13 mouse cellular contexts compared by ENCODE assay signal in the genomic region with DNA sequence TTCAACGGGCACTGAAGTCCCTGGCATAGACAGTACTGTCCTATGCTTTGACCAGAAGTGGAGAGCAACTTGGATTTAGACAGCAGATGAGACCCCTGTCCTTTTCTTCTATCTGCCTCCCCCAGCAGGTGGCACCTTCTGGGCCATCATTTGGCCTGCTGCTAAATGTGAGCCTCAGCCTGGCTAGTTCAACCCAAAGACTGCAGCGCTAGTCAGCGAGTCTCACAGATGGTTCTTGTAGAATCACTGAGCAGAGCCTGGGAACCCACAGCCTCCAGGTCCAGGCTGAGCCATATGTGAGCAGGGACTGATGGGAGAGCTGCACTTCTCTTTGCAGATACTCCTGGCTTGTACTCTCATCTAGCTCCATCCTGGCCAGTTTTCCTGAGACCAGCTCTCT. TPM values are rescaled to one million over a fixed set of nuclear protein-coding genes. Genes with fewer than 3 reads are reported as not detected.
DNase-seq lines count a peak whose midpoint lies in the region; ATAC-seq and TF ChIP-seq lines count a peak whose summit lies in the region.
"Had no signal": no experiment of that assay in that cellular context is flagged by ENCODE, and none has a peak within 500 bp of the region (broad histone marks: within the 10 kb centered on the region; RNA-seq: fewer than 3 reads in every experiment).

No protein-coding gene starts in this region.

- H3K4me1 ChIP-seq in kidney, postnatal 0 days (replicated peaks; ENCODE audit: insufficient read depth, low read length) = peaks cover 5% of the 10 kb centered on the region; the same call in 1 of the 2 replicates
- peaks cover 19% of the 10 kb centered on the region for H3K4me1 ChIP-seq in hindbrain, embryonic 11.5 days (replicated peaks; ENCODE audit: control insufficient read depth, insufficient read depth, low read length)
- H3K4me1 ChIP-seq in midbrain, postnatal 0 days (ENCODE audit: insufficient read depth, low read length) = peaks cover 24% of the 10 kb centered on the region; the same call in 1 of the 2 replicates

- 87% methylated on average over 3 of the region's 3 CpGs for WGBS in kidney, postnatal 0 days
- WGBS in hindbrain, embryonic 11.5 days = 70% methylated on average over 3 of the region's 3 CpGs
- 30% methylated on average over 3 of the region's 3 CpGs for WGBS in midbrain, postnatal 0 days

- no peak for DNase-seq in kidney, postnatal 0 days (ENCODE audit: low spot score)
- DNase-seq in kidney, postnatal 14 days = no peak
- peak; percentile 53 to 65 for DNase-seq in cerebellum, postnatal 14 days
- no peak for DNase-seq in hindbrain, embryonic 11.5 days (ENCODE audit: low spot score)
- peak; percentile 50 for DNase-seq in midbrain, postnatal 0 days (ENCODE audit: low spot score)
- no peak for DNase-seq in urinary bladder, adult 2 months (ENCODE audit: low spot score)
- no peak for DNase-seq in urinary bladder, adult 18-20 months (ENCODE audit: low spot score in 2 of 2)
- no peak for DNase-seq in frontal cortex, postnatal 36 days (ENCODE audit: low spot score in 2 of 2)
- DNase-seq: adrenal gland, adult 2 months had no signal

- no peaks in the 10 kb centered on the region for H3K36me3 ChIP-seq in kidney, postnatal 0 days (ENCODE audit: insufficient read depth, low read length)
- no peaks in the 10 kb centered on the region for H3K36me3 ChIP-seq in hindbrain, embryonic 11.5 days (ENCODE audit: control insufficient read depth, insufficient read depth, low read length)
- no peaks in the 10 kb centered on the region for H3K36me3 ChIP-seq in midbrain, postnatal 0 days (ENCODE audit: insufficient read depth, low read length)
- H3K36me3 ChIP-seq: limb, embryonic 12.5 days had no signal

- no peak overlapping the region for H3K4me2 ChIP-seq in kidney, postnatal 0 days (ENCODE audit: low read length)
- peak overlapping the region; percentile 90 for H3K4me2 ChIP-seq in hindbrain, embryonic 11.5 days (replicated peaks; ENCODE audit: low read depth, low read length)
- peak overlapping the region; percentile 81 for H3K4me2 ChIP-seq in midbrain, postnatal 0 days (ENCODE audit: low read depth, low read length, poor library complexity, severe bottlenecking)
- H3K4me2 ChIP-seq: heart, embryonic 11.5 days; limb, embryonic 12.5 days had no signal

- H3K27me3 ChIP-seq in kidney, postnatal 0 days (ENCODE audit: insufficient read depth, low read length) = peaks cover 18% of the 10 kb centered on the region; the same call in 1 of the 2 replicates
- no peaks in the 10 kb centered on the region for H3K27me3 ChIP-seq in hindbrain, embryonic 11.5 days (ENCODE audit: control insufficient read depth, insufficient read depth, low read length)
- H3K27me3 ChIP-seq in midbrain, postnatal 0 days (ENCODE audit: insufficient read depth, low read length) = no peaks in the 10 kb centered on the region

- ATAC-seq in kidney, postnatal 0 days (replicated peaks; ENCODE audit: low FRiP score, low read depth) = no peak
- ATAC-seq in hindbrain, embryonic 11.5 days (ENCODE audit: low FRiP score) = no peak
- ATAC-seq in midbrain, postnatal 0 days (ENCODE audit: low FRiP score) = no peak
- ATAC-seq: intestine, postnatal 0 days; lung, postnatal 0 days had no signal

- H3K27ac ChIP-seq in kidney, postnatal 0 days = no peak overlapping the region
- H3K27ac ChIP-seq in hindbrain, embryonic 11.5 days (ENCODE audit: low read depth, low read length) = no peak overlapping the region
- H3K27ac ChIP-seq in midbrain, postnatal 0 days (ENCODE audit: low read depth, low read length) = no peak overlapping the region
- H3K27ac ChIP-seq: limb, embryonic 12.5 days had no signal

- H3K9ac ChIP-seq in kidney, postnatal 0 days (ENCODE audit: low read depth, low read length) = no peak overlapping the region
- peak overlapping the region; percentile 89; the same call in 1 of the 2 replicates for H3K9ac ChIP-seq in hindbrain, embryonic 11.5 days (ENCODE audit: low read depth, low read length)
- H3K9ac ChIP-seq in midbrain, postnatal 0 days (replicated peaks; ENCODE audit: low read length, poor library complexity, severe bottlenecking) = peak overlapping the region; percentile 84
- H3K9ac ChIP-seq: limb, embryonic 12.5 days had no signal

- peak; percentile 7; the same call in 1 of the 2 replicates for TF ChIP-seq CTCF in kidney, postnatal 0 days (IDR thresholded peaks at IDR 0.05; ENCODE audit: low read depth)
- peak; percentile 56 for TF ChIP-seq CTCF in midbrain, postnatal 0 days (IDR thresholded peaks at IDR 0.05)

- H3K4me3 ChIP-seq in kidney, postnatal 0 days (replicated peaks; ENCODE audit: low read depth, low read length) = no peak overlapping the region
- peak overlapping the region; percentile 85 for H3K4me3 ChIP-seq in hindbrain, embryonic 11.5 days (ENCODE audit: low read depth, low read length)
- H3K4me3 ChIP-seq in midbrain, postnatal 0 days (ENCODE audit: low read depth, low read length) = peak overlapping the region; percentile 91
- H3K4me3 ChIP-seq: limb, embryonic 12.5 days had no signal

- no peaks in the 10 kb centered on the region for H3K9me3 ChIP-seq in kidney, postnatal 0 days (replicated peaks; ENCODE audit: low read length)
- no peaks in the 10 kb centered on the region for H3K9me3 ChIP-seq in hindbrain, embryonic 11.5 days (ENCODE audit: control insufficient read depth, low read length)
- H3K9me3 ChIP-seq in midbrain, postnatal 0 days (ENCODE audit: low read length) = no peaks in the 10 kb centered on the region
- H3K9me3 ChIP-seq: limb, embryonic 12.5 days had no signal

RNA-seq across cellular contexts. Expression of gene Wscd1, which starts 2.9 kb away (rescaled TPM):
- polyA plus RNA-seq in kidney, postnatal 0 days (2015; fragmentation: Nextera tagmentation; extraction: Ambion mirVana) = 20.4 and 21.0 TPM in 2 replicates
- 31.8 and 40.5 TPM in 2 replicates for polyA plus RNA-seq in hindbrain, embryonic 11.5 days (2014; fragmentation: Nextera tagmentation; extraction: Ambion mirVana)
- 143 and 167 TPM in 2 replicates for total RNA-seq in midbrain, postnatal 0 days (2014; rRNA removed)
- polyA plus RNA-seq in midbrain, postnatal 0 days (2015; fragmentation: Nextera tagmentation; extraction: Ambion mirVana) = 81.5 and 82.4 TPM in 2 replicates
- 2.5 and 2.8 TPM in 2 replicates for polyA plus RNA-seq in urinary bladder, adult 2 months (2012; rRNA removed)

Comparison
In these comparisons a context has a peak if more than half of its experiments do, and no peak if none do; other contexts are left out.
1. DNase-seq: peak in cerebellum, postnatal 14 days (2 of 2) and midbrain, postnatal 0 days (single experiment); none in kidney, postnatal 0 days (single experiment), kidney, postnatal 14 days (single experiment), hindbrain, embryonic 11.5 days (single experiment), urinary bladder, adult 2 months (single experiment), urinary bladder, adult 18-20 months (0 of 2) and frontal cortex, postnatal 36 days (0 of 2).